Mouse (Mus musculus): Measurements from ENCODE around the gene Radil.

Radil gene

DNA sequence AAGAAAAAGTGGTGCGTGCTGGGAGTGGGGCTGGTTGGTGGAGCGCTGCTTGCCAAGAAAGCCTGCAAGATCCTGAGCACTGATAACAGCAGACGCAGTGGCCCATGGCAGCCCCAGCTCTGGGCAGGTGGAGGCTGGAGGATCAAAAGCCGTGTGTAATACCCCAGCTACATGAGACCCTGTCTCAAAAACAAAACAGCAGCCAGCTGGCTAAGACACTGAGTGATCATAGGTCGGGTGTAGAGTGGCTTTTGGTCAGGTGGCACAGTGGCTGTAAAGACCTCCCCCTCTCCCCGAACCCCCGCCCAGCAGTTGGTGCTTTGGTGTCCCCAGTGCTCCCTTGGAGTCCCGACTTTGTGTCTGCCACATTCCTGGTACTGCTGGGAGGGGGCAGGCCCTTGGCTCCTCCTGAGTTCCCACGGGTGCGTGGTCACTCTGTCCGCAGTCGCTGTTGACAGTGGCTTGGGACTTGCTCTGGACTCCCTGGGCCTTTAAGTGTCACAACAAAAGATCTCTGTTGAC, 110.9 kb downstream of the Radil start:
- in situ Hi-C loops (cut with MboI; ENCODE audit: low pct_unique_long_range_greater_than_20kb in 1 of 2, low sequenced_read_pairs in 2 of 2, unreplicated experiment in 1 of 2), result loop anchor here (5.0 kb wide), 1 partner anchor 38 kb away; the partner anchor contains the start of gene Foxk1 (in 2 of the 2)

- in situ Hi-C loops (cut with MboI; ENCODE audit: low pct_unique_long_range_greater_than_20kb in 1 of 2, low sequenced_read_pairs in 2 of 2, unreplicated experiment in 1 of 2), result no loop called here
Observed at GRCm38 (mm10) chr5:142438380-142438938, 112.4 kb downstream of the Radil start.

DNA sequence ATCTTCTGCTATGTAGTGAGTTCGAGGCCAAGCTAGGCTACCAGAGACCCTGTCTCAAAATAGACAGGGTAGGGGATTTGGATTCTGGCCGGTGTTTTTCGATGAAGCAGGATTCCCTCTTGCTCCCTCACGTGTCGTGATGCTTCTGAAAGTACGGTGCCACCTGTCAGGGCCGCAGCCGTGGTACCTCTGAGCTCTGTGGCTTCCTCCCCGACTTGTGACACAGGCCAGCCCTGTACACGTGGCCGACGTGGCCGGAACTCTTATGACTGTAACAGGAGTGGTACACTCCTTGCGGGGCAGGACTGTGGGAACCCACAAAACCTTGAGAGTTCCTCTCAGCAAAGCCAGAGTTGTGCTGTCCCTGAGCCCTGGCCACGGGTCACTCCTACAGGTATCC, 115.2 kb downstream of the Radil start:
- in situ Hi-C loops (cut with MboI; ENCODE audit: low pct_unique_long_range_greater_than_20kb in 1 of 2, low sequenced_read_pairs in 2 of 2, unreplicated experiment in 1 of 2), result no loop called here

Measured in mouse embryonic stem cell (cell line).